13 mouse cellular contexts compared by ENCODE assay signal in genomic region chr16:55636667-55637450, GRCm38 (mm10).
DNase-seq lines count a peak whose midpoint lies in the region; ATAC-seq and TF ChIP-seq lines count a peak whose summit lies in the region.
"Had no signal": no experiment of that assay in that cellular context is flagged by ENCODE, and none has a peak within 500 bp of the region (broad histone marks: within the 10 kb centered on the region; RNA-seq: fewer than 3 reads in every experiment).

No protein-coding gene starts in this region.

- DNase-seq in heart, adult 18-20 months, result peak; percentile 21 to 24
- DNase-seq in heart, postnatal 4 days, result no peak
- DNase-seq in adrenal gland, adult 18-20 months (ENCODE audit: low spot score in 2 of 2), result no peak
- no peak for DNase-seq in right cerebral cortex, postnatal 36 days (ENCODE audit: low spot score in 2 of 2)
- no peak for DNase-seq in urinary bladder, postnatal 36 days (ENCODE audit: low spot score in 2 of 2)
- DNase-seq: adrenal gland, postnatal 10 days; cerebellum, postnatal 25 days; gastrocnemius, postnatal 25 days; thymus, postnatal 36 days had no signal

- H3K4me3 ChIP-seq in C2C12 (ENCODE audit: insufficient read depth, poor library complexity, severe bottlenecking) (no peak overlapping the region), macrophage (ENCODE audit: inconsistent target) (no peak overlapping the region)
- H3K4me3 ChIP-seq: hindbrain, embryonic 12.5 days had no signal

- no peaks in the 10 kb centered on the region for H3K79me3 ChIP-seq in C2C12 (ENCODE audit: low read depth)

- no peaks in the 10 kb centered on the region for H3K27me3 ChIP-seq in C2C12 (ENCODE audit: control insufficient read depth, insufficient read depth, insufficient read length)
- H3K27me3 ChIP-seq: hindbrain, embryonic 12.5 days had no signal

- WGBS in macrophage (ENCODE audit: missing documents), result 9% methylated on average over 3 of the region's 3 CpGs

- ATAC-seq in common myeloid progenitor, adult 5-6 weeks (replicated peaks; ENCODE audit: low read depth, poor library complexity, severe bottlenecking), result peak; percentile 83

- H3K36me3 ChIP-seq in C2C12 (ENCODE audit: control insufficient read depth, insufficient read depth) (no peaks in the 10 kb centered on the region), macrophage (ENCODE audit: inconsistent target) (no peaks in the 10 kb centered on the region)
- H3K36me3 ChIP-seq: hindbrain, embryonic 12.5 days had no signal

- no peak overlapping the region for H3ac ChIP-seq in C2C12 (ENCODE audit: control insufficient read depth, insufficient read length, low read depth)

- peak overlapping the region; percentile 43 for H3K27ac ChIP-seq in macrophage
- H3K27ac ChIP-seq: hindbrain, embryonic 12.5 days had no signal

- TF ChIP-seq CTCF in C2C12 (IDR thresholded peaks at IDR 0.05; ENCODE audit: control insufficient read depth, insufficient read depth, insufficient read length), result no peak

- H3K79me2 ChIP-seq in C2C12 (ENCODE audit: control insufficient read depth, insufficient read depth) (no peaks in the 10 kb centered on the region), macrophage (ENCODE audit: inconsistent target) (no peaks in the 10 kb centered on the region)

TF ChIP-seq in C2C12, 6 proteins besides CTCF, POLR2A, EP300 and RAD21:
- TF ChIP-seq MYOD1 (IDR thresholded peaks at IDR 0.05; ENCODE audit: control insufficient read depth, insufficient read length, low read depth), result no peak
- no peak for TF ChIP-seq MAX (IDR thresholded peaks at IDR 0.05)
- peak; percentile 78 for TF ChIP-seq FOSL1 (IDR thresholded peaks at IDR 0.05; ENCODE audit: insufficient read depth, low read length, poor library complexity, severe bottlenecking)
- peak; percentile 61 for TF ChIP-seq USF1 (IDR thresholded peaks at IDR 0.05; ENCODE audit: low read depth)
- TF ChIP-seq CEBPB (IDR thresholded peaks at IDR 0.05; ENCODE audit: low read depth), result no peak

Comparison
In these comparisons a context has a peak if more than half of its experiments do, and no peak if none do; other contexts are left out.
1. DNase-seq: peak in heart, adult 18-20 months (2 of 2); none in heart, postnatal 4 days (single experiment), adrenal gland, adult 18-20 months (0 of 2), right cerebral cortex, postnatal 36 days (0 of 2) and urinary bladder, postnatal 36 days (0 of 2).